Mouse (Mus musculus) embryonic fibroblast, embryonic 13.5 days (primary cell): Measurements from ENCODE around the gene Slc25a39.

Experiments
- CTCF ChIP-seq: IDR thresholded peaks from 2 replicates; pipeline ENCODE4 v1.5.1; 2011; ENCODE audit warnings: mild to moderate bottlenecking, control low read depth, low read length, moderate library complexity, borderline replicate concordance; ENCODE audit not compliant: insufficient read depth
- POLR2A ChIP-seq: IDR thresholded peaks from 2 replicates; pipeline ENCODE4 v1.6.1; 2011; ENCODE audit warnings: low read depth, mild to moderate bottlenecking, control low read depth, low read length, moderate library complexity

- TF ChIP-seq CTCF: no peak
- TF ChIP-seq POLR2A: no peak
Observed at GRCm38 (mm10) chr11:102374108-102374725, 33.5 kb downstream of the Slc25a39 start.
